Mouse (Mus musculus) neural tube, embryonic 12.5 days (tissue): ENCODE measurements around the gene Gipc3. TPM values are rescaled to one million over a fixed set of nuclear protein-coding genes. Genes with fewer than 3 reads are reported as not detected.
A peak's percentile ranks its signal among the peaks of the same experiment; 100 is the strongest.

Experiments used
- ATAC-seq: fragments of 200-750 bp; cut with Nextera tagmentation; 2 replicates; pipeline ENCODE4 v1.8.0; 2017; ENCODE audit warnings: low read depth, mild to moderate bottlenecking, moderate TSS enrichment, moderate library complexity; ENCODE audit not compliant: low FRiP score
- H3K27ac ChIP-seq: fragments of 300-500 bp; sonication (generic); 2 replicates; pipeline ENCODE4 v1.5.1; 2016
- H3K27me3 ChIP-seq: fragments of 300-500 bp; sonication (generic); replicated peaks from 2 replicates; pipeline ENCODE4 v1.6.1; 2016; ENCODE audit warnings: mild to moderate bottlenecking
- H3K36me3 ChIP-seq: fragments of 300-500 bp; sonication (generic); 2 replicates; pipeline ENCODE4 v1.6.1; 2016; ENCODE audit warnings: mild to moderate bottlenecking
- H3K4me1 ChIP-seq: fragments of 300-500 bp; sonication (generic); 2 replicates; pipeline ENCODE4 v1.6.1; 2016
- H3K4me2 ChIP-seq: fragments of 300-500 bp; sonication (generic); replicated peaks from 2 replicates; pipeline ENCODE4 v1.6.1; 2016; ENCODE audit warnings: mild to moderate bottlenecking
- H3K4me3 ChIP-seq: fragments of 300-500 bp; sonication (generic); 2 replicates; pipeline ENCODE4 v1.5.1; 2016
- H3K9ac ChIP-seq: fragments of 300-500 bp; sonication (generic); 2 replicates; pipeline ENCODE4 v1.6.1; 2016; ENCODE audit warnings: mild to moderate bottlenecking
- H3K9me3 ChIP-seq: fragments of 300-500 bp; sonication (generic); 2 replicates; pipeline ENCODE4 v1.6.1; 2016; ENCODE audit warnings: mild to moderate bottlenecking
- WGBS: fragments of 180-500 bp; shearing (Covaris S2); methylation state at CpG from one replicate; pipeline ENCODE4 v1.1.7; 2016; 5-methylcytosine and 5-hydroxymethylcytosine counted together
- polyA plus RNA-seq: library from polyadenylated mRNA; unstranded; fragments of >200 nt; fragmentation: Nextera tagmentation; extraction: Ambion mirVana; gene quantifications from 2 replicates; pipeline ENCODE4 v1.2.1, GENCODE M21; 2016

Gipc3 gene
- polyA plus RNA-seq, 1 experiment from 2014 or later: not detected

DNA sequence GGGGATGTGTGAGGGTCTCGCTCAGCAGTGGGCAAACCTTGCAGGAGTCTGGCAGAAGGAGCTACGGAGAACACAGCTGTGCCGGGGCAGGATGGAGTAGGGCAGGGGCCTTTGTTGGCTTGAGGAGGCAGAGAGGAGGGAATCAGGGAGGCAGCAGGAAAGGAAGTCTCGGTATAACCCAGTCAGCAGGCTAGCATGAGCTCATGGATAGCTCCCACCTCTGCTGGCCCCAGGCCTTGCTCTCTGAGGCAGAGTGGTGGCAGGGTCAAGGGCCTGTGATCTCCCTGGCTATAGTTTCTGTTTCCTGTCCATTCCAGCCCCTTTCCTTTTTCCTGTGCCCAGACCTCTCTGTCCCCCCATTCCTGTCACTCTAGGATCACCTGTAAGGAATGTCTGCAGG lies 40.8 kb downstream of the Gipc3 start:
- H3K4me1 ChIP-seq: peaks cover 38% of the 10 kb centered on the region
- no peaks in the 10 kb centered on the region for H3K27me3 ChIP-seq
- H3K4me2 ChIP-seq: no peak overlapping the region
- H3K4me3 ChIP-seq: no peak overlapping the region
- no peak overlapping the region for H3K9ac ChIP-seq
- H3K27ac ChIP-seq: no peak overlapping the region
- peaks cover 23% of the 10 kb centered on the region for H3K36me3 ChIP-seq
- WGBS: 73% methylated on average over 4 of the region's 4 CpGs
- ATAC-seq: no peak
- H3K9me3 ChIP-seq: no peaks in the 10 kb centered on the region

GRCm38 (mm10) chr10:81301321-81301720 lies 41.7 kb downstream of the Gipc3 start:
- Histone ChIP-seq H3K4me3 (no peak overlapping the region), H3K4me2 (no peak overlapping the region), H3K27ac (no peak overlapping the region), H3K36me3 (peaks cover 17% of the 10 kb centered on the region), H3K4me1 (peaks cover 38% of the 10 kb centered on the region), H3K9ac (no peak overlapping the region), H3K27me3 (no peaks in the 10 kb centered on the region), H3K9me3 (no peaks in the 10 kb centered on the region)
- WGBS: 83% methylated on average over 9 of the region's 9 CpGs
- ATAC-seq: no peak

- WGBS: 81% methylated on average over 9 of the region's 9 CpGs
- Histone ChIP-seq H3K4me2 (no peak overlapping the region), H3K9me3 (no peaks in the 10 kb centered on the region), H3K9ac (no peak overlapping the region), H3K27ac (no peak overlapping the region), H3K36me3 (peaks cover 8% of the 10 kb centered on the region; the same call in 1 of the 2 replicates), H3K4me3 (no peak overlapping the region), H3K27me3 (no peaks in the 10 kb centered on the region), H3K4me1 (peaks cover 38% of the 10 kb centered on the region)
- no peak for ATAC-seq
Observed at GRCm38 (mm10) chr10:81300352-81300907, 42.6 kb downstream of the Gipc3 start.

GRCm38 (mm10) chr10:81299585-81300351 lies 43.3 kb downstream of the Gipc3 start:
- H3K4me1 ChIP-seq: peaks cover 40% of the 10 kb centered on the region
- H3K4me3 ChIP-seq: no peak overlapping the region
- H3K27ac ChIP-seq: no peak overlapping the region
- no peaks in the 10 kb centered on the region for H3K27me3 ChIP-seq
- ATAC-seq: no peak
- no peak overlapping the region for H3K9ac ChIP-seq
- 92% methylated on average over 14 of the region's 14 CpGs for WGBS
- no peak overlapping the region for H3K4me2 ChIP-seq
- H3K36me3 ChIP-seq: peaks cover 4% of the 10 kb centered on the region; the same call in 1 of the 2 replicates
- H3K9me3 ChIP-seq: no peaks in the 10 kb centered on the region

DNA sequence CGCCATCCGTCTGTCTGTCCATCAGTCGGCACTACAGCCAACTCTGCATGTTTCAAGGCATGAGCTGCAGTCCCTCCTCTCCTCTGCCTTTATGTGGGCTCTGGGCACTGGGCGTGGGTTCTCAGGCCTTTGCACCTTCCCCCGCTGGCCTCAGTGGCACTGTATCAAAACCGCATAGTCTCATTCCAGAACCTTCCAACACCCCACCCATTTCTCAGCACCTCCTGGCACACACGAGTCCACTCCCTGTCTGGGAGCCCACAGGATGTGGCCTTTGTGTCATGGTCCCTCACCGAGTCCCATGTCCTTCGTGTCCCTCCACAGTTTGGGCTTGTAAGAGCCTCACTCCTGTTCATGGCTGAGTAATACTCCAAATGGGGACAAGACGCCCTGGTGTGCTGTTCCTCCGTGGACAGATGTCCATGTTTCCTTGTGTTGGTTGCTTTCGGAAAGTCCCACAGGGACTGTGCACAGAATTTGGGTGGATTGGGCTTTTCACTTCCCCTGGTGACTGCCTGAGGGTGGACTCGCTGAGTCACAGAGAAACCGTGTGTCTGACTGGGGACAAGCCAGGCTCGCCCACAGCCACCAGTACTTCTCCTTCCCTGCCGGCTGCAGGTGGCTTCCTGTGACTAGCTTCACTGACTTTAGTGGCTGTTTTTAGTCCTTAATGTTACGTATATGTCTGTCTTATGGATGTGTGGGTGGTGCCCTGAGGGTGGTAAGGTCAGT lies 44.5 kb downstream of the Gipc3 start:
- H3K4me1 ChIP-seq: peaks cover 45% of the 10 kb centered on the region
- H3K36me3 ChIP-seq: peaks cover 4% of the 10 kb centered on the region; the same call in 1 of the 2 replicates
- no peaks in the 10 kb centered on the region for H3K27me3 ChIP-seq
- no peak overlapping the region for H3K4me2 ChIP-seq
- no peaks in the 10 kb centered on the region for H3K9me3 ChIP-seq
- no peak overlapping the region for H3K4me3 ChIP-seq
- 94% methylated on average over 17 of the region's 17 CpGs for WGBS
- no peak overlapping the region for H3K9ac ChIP-seq
- no peak overlapping the region for H3K27ac ChIP-seq
- ATAC-seq: no peak

GRCm38 (mm10) chr10:81297845-81298244 lies 45.2 kb downstream of the Gipc3 start:
- no peak for ATAC-seq
- H3K9me3 ChIP-seq: no peaks in the 10 kb centered on the region
- peaks cover 4% of the 10 kb centered on the region; the same call in 1 of the 2 replicates for H3K36me3 ChIP-seq
- peaks cover 41% of the 10 kb centered on the region for H3K4me1 ChIP-seq
- H3K4me3 ChIP-seq: no peak overlapping the region
- no peaks in the 10 kb centered on the region for H3K27me3 ChIP-seq
- 70% methylated on average over 10 of the region's 10 CpGs for WGBS
- 0 out of 2 replicates have a peak overlapping the region, but pooled peaks have one; percentile 15 for H3K27ac ChIP-seq
- H3K9ac ChIP-seq: no peak overlapping the region
- 0 out of 2 replicates have a peak overlapping the region, but pooled peaks have one; percentile 5 for H3K4me2 ChIP-seq

- Histone ChIP-seq H3K9ac (no peak overlapping the region), H3K9me3 (no peaks in the 10 kb centered on the region), H3K4me3 (no peak overlapping the region), H3K4me2 (0 out of 2 replicates have a peak overlapping the region, but pooled peaks have one; percentile 5), H3K4me1 (peaks cover 35% of the 10 kb centered on the region), H3K36me3 (peaks cover 4% of the 10 kb centered on the region; the same call in 1 of the 2 replicates), H3K27me3 (no peaks in the 10 kb centered on the region), H3K27ac (no peak overlapping the region; the same call in 1 of the 2 replicates)
- ATAC-seq: no peak
- 84% methylated on average over 6 of the region's 6 CpGs for WGBS
Observed at GRCm38 (mm10) chr10:81297246-81297645, 45.8 kb downstream of the Gipc3 start.

DNA sequence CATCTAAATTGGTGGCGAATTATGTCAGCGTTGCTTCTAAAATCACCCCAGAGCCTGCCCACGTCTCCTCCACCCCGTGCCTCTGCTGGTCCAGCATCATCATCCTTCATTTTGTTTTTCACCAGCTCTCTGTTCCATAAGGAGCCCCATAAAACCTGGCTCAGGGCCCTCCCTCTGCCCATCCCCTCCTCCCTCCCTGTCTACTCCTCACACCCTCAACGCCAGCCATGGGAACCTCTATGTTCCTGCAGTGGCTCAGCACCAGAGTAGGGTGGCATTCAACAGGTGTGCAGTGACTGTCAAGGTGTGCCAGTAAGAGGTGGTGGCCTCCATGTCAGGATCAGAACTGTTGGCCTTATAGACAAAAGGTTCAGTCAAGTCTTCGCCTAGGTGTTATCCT lies 47.9 kb downstream of the Gipc3 start:
- H3K4me3 ChIP-seq: no peak overlapping the region
- ATAC-seq: no peak
- H3K27ac ChIP-seq: no peak overlapping the region
- WGBS: 90% methylated on average over 6 of the region's 6 CpGs
- peak overlapping the region; percentile 87; the same call in 1 of the 2 replicates for H3K9ac ChIP-seq
- peak overlapping the region; percentile 86 for H3K4me2 ChIP-seq
- H3K36me3 ChIP-seq: peaks cover 4% of the 10 kb centered on the region; the same call in 1 of the 2 replicates
- peaks cover 26% of the 10 kb centered on the region for H3K4me1 ChIP-seq
- H3K27me3 ChIP-seq: peaks cover 13% of the 10 kb centered on the region
- H3K9me3 ChIP-seq: no peaks in the 10 kb centered on the region

GRCm38 (mm10) chr10:81294442-81294841 lies 48.6 kb downstream of the Gipc3 start:
- WGBS: 44% methylated on average over 8 of the region's 8 CpGs
- ATAC-seq: no peak
- no peak overlapping the region for H3K27ac ChIP-seq
- peaks cover 26% of the 10 kb centered on the region for H3K4me1 ChIP-seq
- peaks cover 4% of the 10 kb centered on the region; the same call in 1 of the 2 replicates for H3K36me3 ChIP-seq
- peak overlapping the region; percentile 87; the same call in 1 of the 2 replicates for H3K9ac ChIP-seq
- peak overlapping the region; percentile 86 for H3K4me2 ChIP-seq
- no peaks in the 10 kb centered on the region for H3K9me3 ChIP-seq
- peaks cover 18% of the 10 kb centered on the region for H3K27me3 ChIP-seq
- H3K4me3 ChIP-seq: peak overlapping the region; percentile 80

- peaks cover 26% of the 10 kb centered on the region for H3K4me1 ChIP-seq
- H3K4me3 ChIP-seq: peak overlapping the region; percentile 80
- peak overlapping the region; percentile 87 for H3K9ac ChIP-seq
- no peaks in the 10 kb centered on the region for H3K9me3 ChIP-seq
- peak overlapping the region; percentile 72; the same call in 1 of the 2 replicates for H3K27ac ChIP-seq
- ATAC-seq: peak; percentile 4; the same call in 1 of the 2 replicates
- 4% methylated on average over 25 of the region's 25 CpGs for WGBS
- H3K4me2 ChIP-seq: peak overlapping the region; percentile 86
- H3K36me3 ChIP-seq: peaks cover 4% of the 10 kb centered on the region; the same call in 1 of the 2 replicates
- H3K27me3 ChIP-seq: peaks cover 18% of the 10 kb centered on the region
Observed at GRCm38 (mm10) chr10:81293334-81294030, 49.6 kb downstream of the Gipc3 start.

- Histone ChIP-seq H3K4me2 (peak within 1 kb of the TSS; percentile 86), H3K9ac (peak within 1 kb of the TSS; percentile 87), H3K4me3 (peak within 1 kb of the TSS; percentile 80), H3K36me3 (peaks cover 4% of the 10 kb centered on the region; the same call in 1 of the 2 replicates), H3K9me3 (no peaks in the 10 kb centered on the region), H3K27me3 (peaks cover 18% of the 10 kb centered on the region), H3K27ac (peak within 1 kb of the TSS; percentile 72), H3K4me1 (peaks cover 26% of the 10 kb centered on the region)
- WGBS: under 1% methylated on average over 80 of the region's 80 CpGs
- peak; percentile 94 for ATAC-seq
Observed at GRCm38 (mm10) chr10:81292554-81293333, 50.3 kb downstream of the Gipc3 start, which contains the start of gene Pip5k1c. Gene Pip5k1c, plus strand, starts transcription at chr10:81292963.
